Mouse (Mus musculus) lung, postnatal 0 days (tissue): ENCODE results near the gene Mrpl2.

ENCODE experiments used
- CTCF ChIP-seq: IDR thresholded peaks from 2 replicates; pipeline ENCODE4 v1.5.1; 2016; ENCODE audit warnings: antibody characterized with exemption, mild to moderate bottlenecking
- EP300 ChIP-seq: IDR thresholded peaks from 2 replicates; pipeline ENCODE4 v1.6.1; 2016; ENCODE audit warnings: antibody characterized with exemption, mild to moderate bottlenecking, control low read depth

DNA sequence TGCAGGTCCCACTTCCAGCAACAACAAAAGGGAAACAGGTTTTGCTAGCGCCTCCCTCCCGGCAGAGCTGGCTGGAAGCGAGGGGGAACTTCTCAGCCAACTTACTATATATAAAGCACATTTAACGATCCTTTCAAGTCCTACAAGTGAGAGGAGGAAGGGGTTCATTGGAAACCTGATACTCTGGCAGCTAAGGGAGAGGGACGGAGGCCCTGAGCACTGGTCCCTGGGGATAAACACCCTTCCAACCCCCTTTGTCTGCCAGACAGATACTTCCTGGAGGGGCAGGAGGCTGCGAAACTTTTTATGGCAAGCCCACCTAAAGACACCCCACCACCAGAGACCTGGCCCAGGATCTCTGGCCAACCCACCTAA, 27.6 kb upstream of the Mrpl2 start:
- TF ChIP-seq CTCF: no peak
- TF ChIP-seq EP300: no peak
